Mouse (Mus musculus): Measurements from ENCODE around the gene Mr1.

Gene Mr1

GRCm38 (mm10) chr1:155127429-155127934 is 19.1 kb downstream of the Mr1 start:
- no peak for DNase-seq (ENCODE audit: low spot score)

- no peak for DNase-seq (ENCODE audit: low spot score)
Observed at GRCm38 (mm10) chr1:155126716-155127115, 19.9 kb downstream of the Mr1 start.

GRCm38 (mm10) chr1:155124397-155124796 is 22.2 kb downstream of the Mr1 start:
- DNase-seq (ENCODE audit: low spot score): no peak

GRCm38 (mm10) chr1:155121977-155122939 is 24.4 kb downstream of the Mr1 start:
- no peak for DNase-seq (ENCODE audit: low spot score)

GRCm38 (mm10) chr1:155119719-155120118 is 26.9 kb downstream of the Mr1 start:
- no peak for DNase-seq (ENCODE audit: low spot score)

- peak; percentile 32 for DNase-seq (ENCODE audit: low spot score)
Observed at GRCm38 (mm10) chr1:155113946-155114345, 32.7 kb downstream of the Mr1 start.

GRCm38 (mm10) chr1:155112875-155113274 is 33.7 kb downstream of the Mr1 start:
- no peak for DNase-seq (ENCODE audit: low spot score)

GRCm38 (mm10) chr1:155112118-155112517 is 34.5 kb downstream of the Mr1 start:
- DNase-seq (ENCODE audit: low spot score): no peak

- DNase-seq (ENCODE audit: low spot score): no peak
Observed at GRCm38 (mm10) chr1:155111491-155111890, 35.1 kb downstream of the Mr1 start.

GRCm38 (mm10) chr1:155109387-155110350 is 36.9 kb downstream of the Mr1 start:
- no peak for DNase-seq (ENCODE audit: low spot score)

GRCm38 (mm10) chr1:155108412-155108811 is 38.2 kb downstream of the Mr1 start:
- DNase-seq (ENCODE audit: low spot score): peak; percentile 48

GRCm38 (mm10) chr1:155107843-155108242 is 38.8 kb downstream of the Mr1 start:
- no peak for DNase-seq (ENCODE audit: low spot score)

- no peak for DNase-seq (ENCODE audit: low spot score)
Observed at GRCm38 (mm10) chr1:155106310-155106709, 40.3 kb downstream of the Mr1 start.

GRCm38 (mm10) chr1:155103991-155104390 is 42.6 kb downstream of the Mr1 start:
- no peak for DNase-seq (ENCODE audit: low spot score)

- no peak for DNase-seq (ENCODE audit: low spot score)
Observed at GRCm38 (mm10) chr1:155102631-155103030, 44.0 kb downstream of the Mr1 start.

GRCm38 (mm10) chr1:155099280-155099848 is 47.2 kb downstream of the Mr1 start, which contains the start of gene Ier5:
Gene Ier5, minus strand, starts transcription at chr1:155099636.
- DNase-seq (ENCODE audit: low spot score): peak; percentile 98

GRCm38 (mm10) chr1:155098486-155099279 is 47.9 kb downstream of the Mr1 start:
- peak; percentile 60 for DNase-seq (ENCODE audit: low spot score)

GRCm38 (mm10) chr1:155097931-155098485 is 48.6 kb downstream of the Mr1 start:
- peak; percentile 50 for DNase-seq (ENCODE audit: low spot score)

- DNase-seq (ENCODE audit: low spot score): no peak
Observed at GRCm38 (mm10) chr1:155097354-155097753, 49.3 kb downstream of the Mr1 start.

GRCm38 (mm10) chr1:155096620-155097261 is 49.9 kb downstream of the Mr1 start:
- no peak for DNase-seq (ENCODE audit: low spot score)
